Mouse (Mus musculus) lung, postnatal 0 days (tissue): ENCODE data around the gene Tmem175.

ENCODE experiments used
- CTCF ChIP-seq: IDR thresholded peaks from 2 replicates; pipeline ENCODE4 v1.5.1; 2016; ENCODE audit warnings: antibody characterized with exemption, mild to moderate bottlenecking
- EP300 ChIP-seq: IDR thresholded peaks from 2 replicates; pipeline ENCODE4 v1.6.1; 2016; ENCODE audit warnings: antibody characterized with exemption, mild to moderate bottlenecking, control low read depth

DNA sequence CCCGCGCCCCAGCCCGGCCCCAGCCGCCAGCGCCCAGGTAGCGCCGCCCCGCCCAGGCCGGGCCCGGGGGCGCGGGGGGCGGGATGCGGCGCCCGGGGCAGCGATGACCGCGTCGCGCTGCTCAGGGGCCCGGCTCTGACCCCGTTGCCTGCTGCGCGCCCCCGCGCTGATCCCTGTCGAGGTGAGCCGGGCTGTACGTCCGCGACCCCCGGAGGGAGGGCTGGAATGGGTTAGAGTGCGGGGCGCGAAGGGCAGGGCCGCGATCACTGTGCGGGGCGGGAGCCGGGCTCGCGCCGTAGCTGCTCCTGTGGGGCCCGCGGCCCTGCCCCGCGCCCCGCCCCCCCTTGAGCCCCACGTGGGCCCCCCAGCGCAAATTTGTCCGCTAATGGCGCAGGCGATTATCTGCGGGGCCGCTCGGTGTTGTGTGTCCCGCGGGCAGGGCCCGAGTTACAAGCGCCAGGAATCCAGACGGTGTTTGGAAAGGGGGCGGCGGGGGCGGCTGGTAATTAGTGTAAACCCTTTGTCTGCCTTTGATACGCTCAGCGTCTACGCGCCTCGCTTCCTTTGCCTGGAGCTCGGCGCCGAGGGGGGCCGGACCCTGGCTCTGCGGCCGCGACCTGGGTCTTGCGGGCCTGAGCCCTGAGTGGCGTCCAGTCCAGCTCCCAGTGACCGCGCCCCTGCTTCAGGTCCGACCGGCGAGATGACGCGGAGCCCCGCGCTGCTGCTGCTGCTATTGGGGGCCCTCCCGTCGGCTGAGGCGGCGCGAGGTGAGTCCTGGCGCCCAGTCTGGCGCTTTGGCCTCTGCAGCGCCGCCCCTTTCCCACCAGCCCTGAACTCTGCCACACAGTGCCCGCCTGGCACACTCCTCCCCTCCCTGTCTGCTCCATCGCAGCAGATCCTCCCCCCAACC, 65.0 kb downstream of the Tmem175 start:
- TF ChIP-seq CTCF (no peak), EP300 (no peak)
